Mouse (Mus musculus) heart, adult 9 months (tissue): ENCODE data around the gene Trim8.

Experiments
- DNase-seq, 2 experiments: peaks; one replicate each; pipeline ENCODE4 v3.0.0; 2022; ENCODE audit warnings: low spot score in 2 of 2

Trim8 gene

DNA sequence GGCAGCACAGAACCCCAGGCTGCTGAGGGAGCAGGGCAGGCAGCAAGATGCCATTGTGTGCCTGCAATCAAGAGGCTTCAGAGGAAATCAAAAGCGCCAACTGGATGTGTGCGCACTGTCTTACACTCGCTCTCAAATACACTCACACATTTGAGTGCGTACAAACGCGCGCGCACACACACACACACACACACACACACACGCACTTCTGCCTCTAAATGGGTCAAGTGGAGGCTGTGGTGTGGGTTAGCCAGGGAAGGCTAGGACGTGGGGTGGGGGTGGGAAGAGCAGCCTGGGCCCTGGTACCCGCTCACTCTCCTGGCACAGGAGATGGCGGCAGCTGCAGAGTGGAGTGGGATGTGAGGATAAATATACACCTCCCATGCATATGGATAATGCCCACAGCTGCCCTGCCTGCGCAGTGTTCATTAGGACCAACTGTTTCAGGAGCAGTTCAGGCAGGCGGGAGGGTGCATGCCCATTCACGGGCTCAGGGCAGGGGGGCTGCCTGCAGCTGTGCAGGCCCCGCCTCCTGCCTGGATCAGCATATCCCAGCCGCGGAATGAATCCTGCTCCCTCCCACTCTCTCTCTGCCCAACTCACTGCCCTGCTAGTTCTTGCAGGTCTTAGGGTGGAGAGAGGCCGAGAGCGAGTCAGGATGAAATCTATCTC, 22.1 kb downstream of the Trim8 start:
- DNase-seq, result peak; percentile 45 to 55

DNA sequence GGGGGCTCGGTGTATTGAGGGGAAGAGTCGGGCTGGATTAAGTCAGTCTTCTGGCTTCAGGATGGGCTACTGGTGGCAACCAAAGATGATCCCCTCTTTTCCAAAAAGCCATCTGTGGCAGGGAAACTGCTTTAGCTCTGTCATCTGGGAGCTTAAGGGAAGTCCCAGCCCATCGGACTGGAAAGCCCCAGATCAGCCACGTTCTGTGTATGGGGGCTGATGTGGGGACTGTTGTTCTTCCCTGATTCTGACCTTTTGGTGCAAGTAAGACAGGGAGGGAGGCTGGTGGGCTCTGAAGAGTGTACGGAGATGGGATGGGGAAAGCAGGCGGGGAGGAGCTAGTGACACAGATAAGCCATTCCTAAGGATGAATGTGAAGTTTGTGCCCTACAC, 22.6 kb downstream of the Trim8 start:
- no peak for DNase-seq

DNA sequence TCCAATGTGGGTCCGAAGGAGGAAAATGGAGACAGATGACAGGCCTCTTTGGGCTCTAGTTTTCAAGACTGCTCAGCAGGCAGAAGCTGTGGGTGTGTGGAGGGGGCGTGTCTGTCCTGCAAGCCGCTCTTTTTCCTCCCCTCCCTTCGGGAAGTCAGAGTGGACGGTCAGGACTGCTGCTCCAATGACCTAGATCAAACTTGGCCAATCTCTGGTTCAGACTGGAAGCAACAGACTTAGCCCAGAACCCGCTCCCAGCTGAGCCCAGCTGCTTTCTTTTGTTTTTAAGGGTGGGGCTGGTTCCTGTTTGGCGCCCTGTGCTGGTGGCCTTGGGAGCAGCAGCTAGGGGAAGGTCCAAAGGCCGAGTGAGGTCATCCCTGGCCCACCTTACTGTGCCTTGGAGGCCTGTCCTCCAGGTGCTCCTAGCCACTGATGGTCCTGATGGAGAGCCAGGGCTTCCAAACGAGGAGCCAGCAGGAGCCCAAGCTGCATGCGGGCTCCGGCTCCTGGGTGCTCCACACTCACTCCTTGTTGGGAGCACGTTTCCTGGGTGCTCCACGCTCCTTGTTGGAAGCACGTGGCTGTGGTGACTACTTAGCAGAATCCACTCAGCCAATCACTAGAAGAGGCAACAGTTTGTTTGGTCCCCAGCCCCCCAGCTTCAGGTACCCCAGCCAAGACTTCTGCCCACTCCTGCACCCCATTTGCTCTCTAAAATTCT, 23.3 kb downstream of the Trim8 start:
- peak; percentile 90 to 93 for DNase-seq

DNA sequence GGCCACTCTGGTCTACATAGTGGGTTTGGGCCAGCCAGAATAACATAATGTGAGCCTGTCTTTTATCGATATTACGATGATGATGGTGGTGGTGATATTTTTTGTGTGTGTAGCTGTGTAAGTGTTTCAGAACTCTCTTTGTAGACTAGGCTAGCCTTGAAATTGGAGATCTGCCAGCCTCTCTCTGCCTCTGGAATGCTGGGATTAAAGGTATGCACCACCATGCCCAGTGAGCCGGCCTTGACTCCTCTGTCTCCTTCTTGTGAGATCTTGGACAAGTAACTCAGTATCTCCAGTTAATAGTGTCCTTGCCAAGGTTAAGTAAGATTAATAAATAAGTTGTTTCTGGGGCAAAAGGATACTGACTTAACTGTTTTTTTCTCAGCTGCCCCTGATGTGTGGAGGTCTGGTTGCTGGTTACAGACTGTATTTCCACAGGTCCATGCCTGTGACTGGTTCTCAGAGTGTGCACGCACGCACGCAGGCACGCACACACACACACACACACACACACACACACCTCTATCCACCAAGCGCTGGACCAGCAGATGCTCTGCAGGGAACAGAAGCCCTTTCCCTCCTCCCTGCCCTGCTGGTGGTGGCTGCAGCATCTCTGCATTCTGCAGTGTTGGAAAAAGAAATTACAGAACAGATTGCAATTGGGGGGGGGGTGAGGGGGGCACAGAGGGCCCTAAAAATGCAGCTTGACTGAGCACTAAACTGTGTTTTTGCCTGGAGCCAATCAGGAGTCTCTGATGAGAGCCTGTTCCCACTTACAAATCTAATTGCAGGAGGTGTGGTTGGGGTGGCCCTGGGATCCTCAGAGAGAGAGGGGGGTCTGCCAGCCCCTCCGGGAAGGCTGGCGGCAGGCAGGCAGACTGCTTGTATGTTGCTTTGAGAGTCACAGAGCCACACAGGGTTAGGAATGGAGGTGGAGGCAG, 24.5 kb downstream of the Trim8 start:
- DNase-seq, result no peak

DNA sequence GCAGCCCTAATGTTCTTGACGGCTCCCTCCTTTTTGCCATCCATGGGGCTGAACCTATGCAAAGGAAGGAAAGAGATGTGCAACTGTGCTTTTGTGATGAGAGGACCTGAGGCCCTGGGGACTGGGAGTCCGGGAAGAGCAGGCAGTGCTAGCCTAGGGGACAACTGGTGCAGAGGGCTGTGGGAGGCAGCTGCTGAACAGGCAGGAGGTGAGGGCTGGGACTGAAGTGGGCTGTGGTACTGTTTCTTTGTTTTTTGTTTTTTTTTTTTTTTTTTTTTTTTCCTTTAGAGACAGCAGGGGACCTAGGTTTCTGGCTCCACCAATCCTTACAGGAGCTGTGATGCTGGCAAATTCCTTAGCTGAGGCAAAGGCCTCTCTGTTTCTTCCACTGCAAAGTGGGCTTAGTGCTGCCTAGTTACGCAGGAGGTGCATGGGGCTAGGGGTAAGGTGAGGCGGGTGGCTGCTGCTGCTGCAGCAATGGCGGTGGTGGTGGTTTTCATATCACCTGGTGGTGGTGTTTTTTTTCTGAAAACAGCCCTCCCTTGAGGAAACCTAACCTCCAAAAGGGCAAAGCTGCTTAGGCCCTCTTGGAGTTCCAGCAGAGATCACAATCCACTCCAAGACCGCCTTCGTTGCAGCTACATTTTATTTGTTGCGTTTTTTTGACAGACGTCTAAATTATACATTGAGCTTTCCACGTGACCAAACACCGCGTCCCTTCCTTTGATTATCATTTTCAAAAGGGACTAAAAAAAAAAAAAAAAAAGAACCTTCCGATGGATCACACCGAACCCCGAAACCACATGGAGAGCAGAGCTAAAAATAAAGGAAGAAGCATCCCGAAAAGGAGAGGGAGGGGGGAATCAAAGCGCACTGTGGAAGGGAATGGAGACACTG, 26.4 kb downstream of the Trim8 start:
- no peak for DNase-seq

DNA sequence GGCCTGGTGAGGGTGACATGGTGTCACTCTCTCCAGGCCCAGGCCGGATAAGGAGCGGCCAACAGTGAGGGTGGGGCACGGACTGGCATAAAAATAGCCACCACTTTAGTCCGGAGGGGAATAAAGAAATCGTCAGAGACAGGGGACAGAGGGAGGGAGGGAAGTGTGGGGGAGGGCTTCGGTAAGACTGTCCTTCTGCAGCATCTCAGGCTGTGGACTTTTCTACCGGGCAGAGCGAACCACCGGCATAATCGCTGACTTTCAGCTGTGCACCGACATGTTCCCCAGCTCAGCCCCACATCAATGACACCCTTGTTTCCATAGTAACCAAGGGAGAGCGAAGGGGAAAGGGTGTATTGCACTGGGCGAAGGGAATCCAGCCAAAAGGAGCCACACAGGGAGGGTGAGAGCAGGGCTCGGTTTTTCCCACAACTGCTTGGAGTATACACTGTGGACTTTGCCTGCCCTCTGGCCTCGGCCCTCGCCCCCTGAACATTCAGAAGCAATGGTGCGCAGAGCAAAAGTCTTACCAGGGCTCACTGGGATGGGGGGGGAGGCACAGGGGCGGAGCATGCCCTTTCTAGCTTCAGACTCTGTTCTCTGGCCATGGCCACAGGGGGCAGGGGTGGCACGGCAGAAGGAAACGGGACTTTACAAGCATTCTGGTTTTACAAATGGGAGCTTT, 27.2 kb downstream of the Trim8 start:
- DNase-seq, result peak; percentile 79 to 80

DNA sequence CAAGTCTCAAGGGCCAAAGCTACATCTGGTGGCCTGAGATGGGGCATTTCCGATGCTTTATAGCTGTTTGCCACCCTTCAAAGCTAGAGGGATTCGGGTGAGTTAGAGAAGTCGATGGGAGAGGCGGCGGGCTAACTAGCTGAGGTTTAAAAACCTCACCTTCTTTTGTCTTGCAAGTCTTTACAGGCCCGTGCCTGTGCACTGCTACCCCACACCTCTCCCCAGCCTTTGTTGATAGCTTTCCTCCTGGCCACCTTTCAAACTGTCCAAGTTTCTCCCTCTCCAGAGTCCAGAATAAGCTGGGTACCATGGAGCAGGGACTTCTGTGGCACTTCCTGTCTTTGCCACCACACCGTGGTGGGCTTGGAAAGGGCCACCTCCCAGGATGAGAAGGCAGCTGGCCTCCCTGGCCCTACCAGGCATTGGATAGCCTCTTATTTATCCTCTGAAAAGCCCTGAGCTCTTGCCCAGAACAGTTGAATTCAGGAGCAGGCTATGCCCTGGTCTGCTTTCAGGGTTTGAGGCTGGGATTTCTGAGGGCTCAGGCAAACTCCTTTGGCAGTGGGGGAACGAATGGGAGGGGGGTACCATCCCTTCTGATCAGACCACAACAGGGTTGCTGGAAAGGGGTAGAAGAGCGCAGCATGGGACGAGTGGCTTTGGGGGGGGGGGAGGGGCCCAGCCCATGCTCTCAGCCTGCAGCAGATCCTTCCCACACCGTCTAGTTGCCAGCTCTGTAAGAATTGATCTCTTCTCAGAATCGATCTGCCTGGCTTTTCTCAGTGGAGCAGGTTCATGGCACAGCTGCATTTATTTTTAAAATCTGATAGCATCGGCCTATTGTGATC, 28.3 kb downstream of the Trim8 start:
- DNase-seq, result no peak

DNA sequence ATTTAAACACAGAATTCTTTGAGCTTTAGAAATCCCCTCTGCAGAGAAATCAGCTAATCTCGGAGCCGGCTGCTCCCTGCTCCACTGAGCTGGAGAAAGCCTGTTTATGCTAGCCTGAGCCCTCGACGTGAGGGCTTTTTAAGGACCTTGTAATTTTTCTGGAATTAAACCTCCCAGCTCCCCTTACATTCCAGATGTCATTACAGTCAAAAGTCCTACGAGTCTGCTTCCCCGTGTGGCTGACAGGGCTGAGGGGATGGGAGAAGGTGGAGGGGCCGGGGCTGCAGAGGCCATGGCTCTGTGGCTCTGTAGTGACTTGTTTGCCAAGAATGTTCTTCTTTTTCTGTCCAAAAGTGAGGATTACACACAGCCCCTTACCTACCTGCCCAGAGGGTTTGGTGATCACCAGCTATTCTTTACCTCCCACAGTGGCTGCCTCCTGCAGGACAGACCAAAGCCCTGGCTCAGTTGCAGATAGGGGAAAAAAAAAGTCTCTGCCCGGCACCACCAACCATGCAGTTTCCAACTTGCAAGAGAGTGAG, 29.0 kb downstream of the Trim8 start:
- no peak for DNase-seq

DNA sequence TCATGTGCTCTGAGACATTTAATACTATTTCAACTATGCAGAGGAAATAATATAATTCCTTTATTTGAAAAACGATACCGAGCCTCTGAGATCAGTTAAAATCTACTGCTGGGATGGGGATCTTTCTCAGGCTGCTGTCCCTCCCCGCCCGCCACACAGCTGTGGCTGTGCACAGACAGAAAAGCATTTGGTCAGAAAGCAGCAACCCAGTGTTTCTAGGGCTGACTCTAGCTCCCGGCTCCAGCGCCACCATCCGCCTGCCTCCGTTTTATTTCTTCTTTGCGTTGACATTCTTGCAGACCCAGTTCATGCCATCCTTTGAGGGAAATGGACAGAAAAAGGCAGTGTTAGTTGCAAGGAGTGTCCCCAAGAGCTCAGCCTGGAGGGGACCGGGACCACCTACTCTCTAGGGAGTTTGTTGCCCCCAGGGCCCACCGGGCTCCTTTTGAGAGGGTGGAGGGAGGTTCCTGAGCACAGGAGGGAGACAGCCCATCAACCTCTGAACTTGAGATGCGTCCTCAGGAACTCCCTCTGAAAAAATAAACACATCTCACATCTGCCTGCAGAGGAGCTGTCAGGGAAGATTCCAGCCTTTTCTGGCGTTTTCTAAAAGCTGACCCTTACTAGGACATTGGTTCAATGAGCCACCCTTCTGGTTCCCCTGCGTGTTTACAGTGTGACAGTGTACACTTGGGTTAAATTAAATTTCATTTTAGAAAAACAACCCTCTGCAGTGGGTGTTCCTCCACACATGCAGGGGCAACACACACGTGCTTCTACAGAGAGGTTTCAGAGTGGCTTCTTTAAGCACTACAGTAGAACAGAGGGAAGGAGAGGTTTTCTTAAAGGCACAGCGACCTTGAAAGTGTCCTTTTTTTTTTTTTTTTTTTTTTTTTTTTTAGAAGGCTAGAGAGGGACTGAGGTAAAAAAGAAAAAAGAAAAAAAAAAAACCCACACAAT, 29.8 kb downstream of the Trim8 start:
- DNase-seq, result no peak

DNA sequence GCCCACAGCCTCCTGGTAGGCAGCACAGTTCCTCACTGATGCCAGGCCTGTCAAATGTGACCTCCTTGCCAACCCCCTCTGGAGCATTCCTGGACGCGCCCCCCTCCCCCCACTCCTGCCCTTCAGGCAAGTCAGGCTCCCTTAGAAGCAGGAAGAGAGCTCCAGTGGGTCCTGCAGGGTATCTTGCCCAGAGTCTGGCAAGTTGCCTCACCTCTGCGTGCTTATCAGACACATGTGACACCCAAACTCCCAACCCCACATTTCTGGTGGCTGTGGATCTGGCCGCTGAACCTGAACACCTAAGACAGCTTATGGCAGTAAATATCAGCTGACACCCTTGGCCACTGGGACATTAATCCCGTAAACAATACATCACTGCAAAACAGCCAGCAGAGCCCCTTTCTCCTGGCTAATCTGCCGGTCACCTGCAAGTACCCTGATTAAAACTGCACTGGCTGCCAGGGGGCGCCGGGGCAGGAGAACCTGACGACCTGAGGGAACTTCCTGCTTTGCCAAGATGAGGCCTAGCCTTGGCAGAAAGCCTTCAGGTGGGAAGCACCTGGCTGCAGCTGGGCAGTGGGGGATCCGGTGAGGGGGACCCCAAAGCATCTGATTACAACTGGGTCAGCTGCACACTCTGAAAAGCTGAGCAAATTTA, 30.7 kb downstream of the Trim8 start:
- peak in 1 of 2 experiments; percentile 52 for DNase-seq

DNA sequence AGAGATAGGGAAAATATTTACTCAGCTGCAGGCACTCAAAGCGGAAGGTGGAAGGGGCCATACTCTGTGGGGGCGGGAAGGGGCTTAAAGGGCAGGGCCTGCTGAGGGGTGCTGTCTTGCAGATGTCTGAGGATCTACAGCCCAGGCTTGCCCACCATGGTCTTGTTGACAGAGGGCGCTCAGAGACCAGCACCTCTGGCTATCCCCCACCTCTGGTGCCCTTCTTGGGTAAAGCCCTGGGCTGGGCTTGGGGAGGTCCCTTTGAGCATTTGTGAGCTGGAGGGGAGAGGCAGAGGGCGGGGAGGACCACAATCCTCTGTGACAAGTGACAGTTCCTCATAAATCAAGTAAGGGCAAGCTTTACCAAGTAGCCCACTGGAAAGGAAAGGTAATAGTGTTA, 31.6 kb downstream of the Trim8 start:
- no peak for DNase-seq

DNA sequence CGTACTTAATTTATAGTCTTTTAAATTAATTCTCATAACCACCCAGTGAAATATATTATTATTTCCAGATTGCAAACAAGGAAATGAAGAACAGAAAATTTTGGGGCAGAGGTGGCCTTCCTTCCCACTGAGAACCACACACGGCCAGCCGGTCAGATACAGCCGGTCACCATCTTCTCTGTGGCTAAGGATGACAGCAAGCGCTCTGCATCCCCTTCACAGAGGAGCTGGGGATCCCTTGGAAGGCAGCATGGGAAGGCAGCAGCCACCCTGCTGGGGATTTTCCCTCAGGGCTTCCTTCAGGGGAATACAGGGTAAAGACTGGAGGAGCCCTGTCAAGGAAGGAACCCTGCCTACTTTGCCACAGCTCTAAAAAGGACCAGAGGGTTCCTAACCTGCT, 32.0 kb downstream of the Trim8 start:
- no peak for DNase-seq

DNA sequence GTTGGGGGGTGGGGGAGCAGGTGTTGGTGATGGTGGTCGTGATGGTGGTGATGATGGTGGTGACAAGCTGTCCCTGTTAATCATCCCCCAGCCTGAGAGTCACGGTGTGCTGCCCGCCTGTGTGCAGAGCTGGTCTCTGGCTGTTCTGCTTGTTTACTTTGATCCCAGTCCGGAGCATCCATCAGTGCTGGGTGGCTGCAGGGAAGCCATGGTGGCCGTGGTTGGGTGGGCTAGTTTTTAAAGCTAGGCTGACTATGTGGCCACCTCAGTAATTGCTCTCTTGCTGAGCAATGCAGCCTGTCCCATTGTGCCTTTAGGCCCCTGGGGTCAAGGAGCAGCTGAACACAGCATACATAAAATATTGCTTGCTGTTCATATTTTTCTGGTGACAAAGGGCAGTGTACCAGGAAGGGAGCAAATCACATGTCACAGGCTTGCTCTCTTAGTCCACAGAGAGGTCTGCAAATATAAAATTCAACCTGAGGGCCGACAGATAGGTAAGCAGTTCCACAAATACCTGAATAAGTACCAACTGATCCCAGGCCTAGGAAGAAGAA, 33.1 kb downstream of the Trim8 start:
- no peak for DNase-seq

DNA sequence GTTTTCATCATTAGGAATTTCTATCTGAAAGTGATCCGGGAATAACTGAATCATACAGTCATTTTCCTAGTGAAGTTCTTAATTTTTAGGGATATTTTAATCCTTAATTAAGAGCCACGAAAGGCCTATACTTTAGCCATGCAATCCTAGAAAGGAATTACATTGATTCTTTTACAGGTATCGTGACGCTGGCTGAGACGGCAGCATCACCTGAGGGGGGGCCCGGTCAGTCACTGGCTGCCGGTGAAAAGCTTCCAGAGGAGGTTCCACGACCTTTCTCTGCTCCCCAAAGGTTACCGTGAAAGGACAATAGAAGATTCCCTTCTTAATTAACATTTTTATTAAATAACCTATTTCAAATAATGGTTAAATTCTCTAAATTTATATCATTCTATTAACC, 35.9 kb downstream of the Trim8 start:
- no peak for DNase-seq

DNA sequence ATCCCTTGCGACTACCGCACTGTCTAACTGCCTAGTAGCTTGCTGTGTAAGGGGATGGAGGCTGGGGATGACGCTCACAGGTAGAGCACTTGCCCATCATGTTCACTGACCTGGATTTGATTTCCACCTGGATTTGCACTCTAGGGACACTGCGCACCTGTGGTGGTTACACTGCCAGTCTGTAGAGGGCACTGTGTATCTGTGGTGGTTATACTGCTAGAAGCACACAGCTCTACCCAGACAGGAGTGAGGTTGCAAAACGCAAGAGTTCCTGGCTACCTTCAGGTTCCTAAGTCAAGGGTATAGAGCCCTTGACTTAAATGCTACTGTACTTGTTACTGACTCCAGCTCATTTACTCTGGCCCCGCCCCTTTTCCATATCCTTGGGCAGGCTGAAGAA, 36.7 kb downstream of the Trim8 start:
- DNase-seq, result no peak

DNA sequence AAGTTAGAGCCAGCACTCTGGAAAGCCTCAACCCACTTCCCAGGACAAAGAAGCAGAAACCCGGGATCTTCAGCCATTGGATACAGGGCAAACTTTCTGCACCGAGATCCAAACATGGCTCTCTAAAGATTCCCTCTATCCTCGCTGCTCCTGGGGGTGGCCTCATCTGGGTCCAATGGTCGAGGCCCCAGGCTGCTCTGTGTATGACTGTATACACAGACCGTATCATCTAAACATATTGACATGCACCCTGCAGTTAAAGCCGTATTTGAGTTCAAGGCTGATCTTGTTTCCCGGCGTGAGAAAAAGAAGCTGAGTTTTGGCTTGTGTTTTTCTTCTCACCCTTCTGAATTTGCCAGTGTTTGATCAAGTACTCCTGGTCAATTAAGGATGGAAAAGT, 41.2 kb downstream of the Trim8 start:
- DNase-seq, result no peak

DNA sequence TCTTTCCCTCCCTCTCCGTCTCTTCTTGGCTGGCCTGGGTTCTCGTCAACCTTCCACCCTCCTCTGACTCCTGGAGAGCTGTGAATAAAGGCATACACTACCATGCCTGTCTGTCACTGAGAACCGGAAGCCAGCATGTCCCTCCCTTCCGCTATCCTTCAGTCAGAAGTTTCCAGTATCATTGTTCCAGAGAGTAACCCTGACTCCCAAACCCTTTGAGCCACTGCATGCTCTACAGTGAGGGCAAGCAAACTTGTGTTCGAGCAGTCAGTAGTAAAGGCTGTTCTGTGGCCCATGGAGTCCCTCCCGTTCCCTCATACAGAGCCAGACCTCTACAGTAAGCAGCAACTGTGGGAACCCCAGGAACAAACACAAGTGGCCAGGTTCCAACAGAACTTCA, 46.1 kb downstream of the Trim8 start:
- DNase-seq, result no peak

DNA sequence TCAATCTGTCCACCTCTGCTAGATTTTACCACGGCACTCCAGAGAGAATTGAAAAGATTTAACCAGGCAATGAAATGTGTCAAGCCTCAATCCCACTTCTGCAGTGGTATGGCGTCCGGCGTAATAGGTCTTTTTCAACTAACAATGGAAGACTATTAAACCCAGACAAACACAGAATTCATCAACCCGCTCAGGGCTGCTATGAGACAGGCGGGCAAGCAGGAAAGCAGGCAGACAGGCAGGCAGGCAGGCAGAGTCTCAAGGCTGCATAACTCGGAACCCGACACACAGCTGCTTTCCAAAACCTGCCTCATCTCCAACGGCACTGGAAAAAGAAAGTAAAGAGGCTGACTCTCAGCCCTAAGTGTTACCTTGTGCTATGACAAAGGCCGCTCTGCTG, 46.6 kb downstream of the Trim8 start:
- no peak for DNase-seq
